Mouse (Mus musculus) lung, embryonic 14.5 days (tissue): ENCODE measurements around the gene Alcam. TPM values are rescaled to one million over a fixed set of nuclear protein-coding genes. Genes with fewer than 3 reads are reported as not detected.

Experiments used
- ATAC-seq: fragments of 200-750 bp; cut with Nextera tagmentation; 2 replicates; pipeline ENCODE4 v1.8.0; 2017; ENCODE audit warnings: mild to moderate bottlenecking, moderate TSS enrichment, moderate library complexity; ENCODE audit not compliant: insufficient read depth
- DNase-seq: peaks from one replicate; pipeline ENCODE4 v3.0.0-alpha.2; 2015
- H3K27ac ChIP-seq: fragments of 300-500 bp; sonication (generic); 2 replicates; pipeline ENCODE4 v1.5.1; 2014; ENCODE audit warnings: low read depth, mild to moderate bottlenecking, moderate library complexity
- H3K27me3 ChIP-seq: fragments of 300-500 bp; sonication (generic); 2 replicates; pipeline ENCODE4 v1.6.1; 2014; ENCODE audit warnings: low read length, control low read depth; ENCODE audit not compliant: insufficient read depth
- H3K36me3 ChIP-seq: fragments of 300-500 bp; sonication (generic); 2 replicates; pipeline ENCODE4 v1.6.1; 2014; ENCODE audit warnings: control low read depth; ENCODE audit not compliant: insufficient read depth
- H3K4me1 ChIP-seq: fragments of 300-500 bp; sonication (generic); 2 replicates; pipeline ENCODE4 v1.6.1; 2014; ENCODE audit warnings: antibody characterized with exemption, control low read depth; ENCODE audit not compliant: insufficient read depth
- H3K4me2 ChIP-seq: fragments of 300-500 bp; sonication (generic); 2 replicates; pipeline ENCODE4 v1.6.1; 2014; ENCODE audit warnings: mild to moderate bottlenecking
- H3K4me3 ChIP-seq: fragments of 300-500 bp; sonication (generic); 2 replicates; pipeline ENCODE4 v1.5.1; 2014; ENCODE audit warnings: low read depth, low read length
- H3K9ac ChIP-seq: fragments of 300-500 bp; sonication (generic); 2 replicates; pipeline ENCODE4 v1.6.1; 2014
- H3K9me3 ChIP-seq: fragments of 300-500 bp; sonication (generic); 2 replicates; pipeline ENCODE4 v1.6.1; 2016; ENCODE audit warnings: low read depth, low read length, control low read depth
- CTCF ChIP-seq: IDR thresholded peaks from 2 replicates; pipeline ENCODE4 v1.5.1; 2016; ENCODE audit warnings: antibody characterized with exemption, low read depth
- WGBS: fragments of 180-500 bp; shearing (Covaris S2); extraction: QIAGEN DNeasy Blood & Tissue Kit; methylation state at CpG from one replicate; pipeline ENCODE4 v1.1.7; 2014; 5-methylcytosine and 5-hydroxymethylcytosine counted together
- polyA plus RNA-seq: library from polyadenylated mRNA; unstranded; fragments of >200 nt; fragmentation: Nextera tagmentation; extraction: Ambion mirVana; gene quantifications from 2 replicates; pipeline ENCODE4 v1.2.1, GENCODE M21; 2014

The Alcam gene
- polyA plus RNA-seq, 1 experiment from 2014 or later = 52.0 TPM

GRCm38 (mm10) chr16:52331341-52331830, 122.5 kb downstream of the Alcam start:
- 92% methylated on average over 3 of the region's 3 CpGs for WGBS
- H3K27ac ChIP-seq = no peak overlapping the region

GRCm38 (mm10) chr16:52329420-52329819, 124.5 kb downstream of the Alcam start:
- Histone ChIP-seq H3K4me1 (no peaks in the 10 kb centered on the region), H3K4me3 (no peak overlapping the region), H3K9ac (no peak overlapping the region), H3K4me2 (no peak overlapping the region), H3K27ac (no peak overlapping the region), H3K9me3 (no peaks in the 10 kb centered on the region), H3K36me3 (no peaks in the 10 kb centered on the region), H3K27me3 (no peaks in the 10 kb centered on the region)
- TF ChIP-seq CTCF = no peak
- ATAC-seq = no peak
- 41% methylated on average over 2 of the region's 2 CpGs for WGBS
- no peak for DNase-seq

More at GRCm38 (mm10) chr16:52331341-52331830, 122.5 kb downstream of the Alcam start:
- H3K36me3 ChIP-seq = no peaks in the 10 kb centered on the region
- no peaks in the 10 kb centered on the region for H3K9me3 ChIP-seq
- H3K9ac ChIP-seq = no peak overlapping the region
- no peaks in the 10 kb centered on the region for H3K27me3 ChIP-seq
- no peak overlapping the region for H3K4me3 ChIP-seq
- no peak for TF ChIP-seq CTCF
- H3K4me2 ChIP-seq = no peak overlapping the region
- H3K4me1 ChIP-seq = peaks cover 7% of the 10 kb centered on the region; the same call in 1 of the 2 replicates
- DNase-seq = no peak
- no peak for ATAC-seq

GRCm38 (mm10) chr16:52319229-52319628, 134.6 kb downstream of the Alcam start:
- DNase-seq = peak; percentile 16
- 39% methylated on average over 1 of the region's 1 CpGs for WGBS
- no peak for TF ChIP-seq CTCF

DNA sequence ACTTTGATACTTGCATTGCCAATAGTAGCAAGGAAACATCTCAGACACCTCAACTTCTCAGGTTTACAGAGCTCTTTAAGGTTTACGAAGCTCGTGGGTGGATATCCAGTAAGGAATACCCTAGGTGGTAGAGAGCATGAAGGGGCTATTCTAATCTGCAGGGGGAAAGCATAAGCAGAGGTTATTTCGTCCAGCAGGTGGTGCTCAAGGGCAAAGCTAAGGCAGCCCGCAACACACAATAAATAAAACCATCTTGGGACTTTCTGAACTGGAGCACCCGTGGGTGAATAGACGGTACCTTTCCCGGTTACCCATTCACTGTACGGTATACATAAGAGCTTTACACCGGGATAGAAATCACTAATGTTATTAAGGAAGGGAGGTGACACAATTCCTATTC, 142.8 kb downstream of the Alcam start:
- H3K4me1 ChIP-seq = no peaks in the 10 kb centered on the region
- no peaks in the 10 kb centered on the region for H3K9me3 ChIP-seq
- peak overlapping the region; percentile 44 for H3K4me2 ChIP-seq
- H3K27ac ChIP-seq = no peak overlapping the region
- H3K36me3 ChIP-seq = no peaks in the 10 kb centered on the region
- H3K27me3 ChIP-seq = no peaks in the 10 kb centered on the region
- TF ChIP-seq CTCF = peak; percentile 89
- H3K4me3 ChIP-seq = no peak overlapping the region
- ATAC-seq (peak; percentile 86; the same call in 1 of the 2 replicates), DNase-seq (peak; percentile 90)
- H3K9ac ChIP-seq = no peak overlapping the region
- WGBS = 17% methylated on average over 9 of the region's 9 CpGs

More at GRCm38 (mm10) chr16:52319229-52319628, 134.6 kb downstream of the Alcam start:
- Histone ChIP-seq H3K4me1 (no peaks in the 10 kb centered on the region), H3K4me3 (no peak overlapping the region), H3K4me2 (no peak overlapping the region), H3K9ac (no peak overlapping the region), H3K9me3 (no peaks in the 10 kb centered on the region), H3K27me3 (no peaks in the 10 kb centered on the region), H3K27ac (no peak overlapping the region), H3K36me3 (no peaks in the 10 kb centered on the region)
- peak; percentile 31; the same call in 1 of the 2 replicates for ATAC-seq

GRCm38 (mm10) chr16:52307016-52307415, 146.9 kb downstream of the Alcam start:
- H3K4me1 ChIP-seq = no peaks in the 10 kb centered on the region
- DNase-seq (no peak), ATAC-seq (no peak)
- H3K4me3 ChIP-seq = no peak overlapping the region
- H3K27me3 ChIP-seq = no peaks in the 10 kb centered on the region
- 0 out of 2 replicates have a peak, but pooled peaks cover 3% of the 10 kb centered on the region for H3K36me3 ChIP-seq
- WGBS = 73% methylated on average over 2 of the region's 2 CpGs
- H3K9me3 ChIP-seq = no peaks in the 10 kb centered on the region
- H3K9ac ChIP-seq = no peak overlapping the region
- TF ChIP-seq CTCF = no peak
- H3K27ac ChIP-seq = no peak overlapping the region
- no peak overlapping the region for H3K4me2 ChIP-seq

DNA sequence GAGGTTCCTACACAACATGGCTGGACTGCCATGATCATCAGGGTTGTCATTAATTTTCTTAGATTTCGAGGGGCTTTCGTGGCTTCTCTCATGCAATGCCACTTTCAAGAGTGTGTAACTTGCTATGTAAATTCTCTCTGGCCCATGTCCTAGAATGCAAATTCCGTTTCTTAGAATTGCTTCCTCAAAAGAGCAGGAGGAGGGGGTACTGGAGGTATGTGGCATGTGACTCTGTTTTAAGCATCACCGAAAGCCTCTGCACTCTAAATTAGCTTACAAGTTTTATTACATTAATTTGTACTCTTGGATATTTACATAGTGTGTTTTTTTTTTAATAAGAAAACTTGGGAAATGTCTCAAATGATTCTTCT, 150.4 kb downstream of the Alcam start:
- Histone ChIP-seq H3K9me3 (no peaks in the 10 kb centered on the region), H3K9ac (no peak overlapping the region), H3K27me3 (no peaks in the 10 kb centered on the region), H3K36me3 (0 out of 2 replicates have a peak, but pooled peaks cover 3% of the 10 kb centered on the region), H3K27ac (no peak overlapping the region), H3K4me2 (no peak overlapping the region), H3K4me3 (no peak overlapping the region), H3K4me1 (no peaks in the 10 kb centered on the region)
- ATAC-seq (no peak), DNase-seq (no peak)
- no peak for TF ChIP-seq CTCF
- WGBS = 83% methylated on average over 4 of the region's 4 CpGs

GRCm38 (mm10) chr16:52302790-52303531, 150.9 kb downstream of the Alcam start:
- Histone ChIP-seq H3K27me3 (no peaks in the 10 kb centered on the region), H3K9me3 (no peaks in the 10 kb centered on the region), H3K4me2 (no peak overlapping the region), H3K9ac (no peak overlapping the region), H3K4me3 (no peak overlapping the region), H3K36me3 (0 out of 2 replicates have a peak, but pooled peaks cover 3% of the 10 kb centered on the region), H3K4me1 (no peaks in the 10 kb centered on the region), H3K27ac (no peak overlapping the region)
- DNase-seq (no peak), ATAC-seq (no peak)
- 83% methylated on average over 9 of the region's 9 CpGs for WGBS
- TF ChIP-seq CTCF = no peak
